Mouse (Mus musculus) T-cell, adult 2 months (primary cell): ENCODE measurements around the gene Jam3.
"Not testable (repeated sequence)": the region's sequence is repeated elsewhere in the genome, so short reads cannot be mapped to it uniquely, and the experiment has no call there.

ENCODE experiments used
- DNase-seq: peaks from one replicate; pipeline ENCODE4 v3.0.0; 2022; ENCODE audit warnings: low spot score

The Jam3 gene

GRCm38 (mm10) chr9:27170726-27171125 is 15.5 kb upstream of the Jam3 start:
- DNase-seq, result no peak

- no peak for DNase-seq
Observed at GRCm38 (mm10) chr9:27166981-27167380, 11.8 kb upstream of the Jam3 start.

- no peak for DNase-seq
Observed at GRCm38 (mm10) chr9:27165596-27165995, 10.4 kb upstream of the Jam3 start.

GRCm38 (mm10) chr9:27164957-27165356 is 9.7 kb upstream of the Jam3 start:
- DNase-seq, result no peak

- not testable (repeated sequence) for DNase-seq
Observed at GRCm38 (mm10) chr9:27163661-27164060, 8.4 kb upstream of the Jam3 start.

- no peak for DNase-seq
Observed at GRCm38 (mm10) chr9:27153861-27154260, 1.4 kb downstream of the Jam3 start.

- no peak for DNase-seq
Observed at GRCm38 (mm10) chr9:27149836-27150235, 5.4 kb downstream of the Jam3 start.

GRCm38 (mm10) chr9:27148631-27149471 is 6.4 kb downstream of the Jam3 start:
- no peak for DNase-seq

GRCm38 (mm10) chr9:27147946-27148345 is 7.3 kb downstream of the Jam3 start:
- no peak for DNase-seq

GRCm38 (mm10) chr9:27146826-27147225 is 8.4 kb downstream of the Jam3 start:
- no peak for DNase-seq

GRCm38 (mm10) chr9:27144996-27145395 is 10.2 kb downstream of the Jam3 start:
- DNase-seq, result no peak

GRCm38 (mm10) chr9:27144271-27144840 is 10.9 kb downstream of the Jam3 start:
- DNase-seq, result no peak

GRCm38 (mm10) chr9:27140432-27141065 is 14.7 kb downstream of the Jam3 start:
- no peak for DNase-seq

- no peak for DNase-seq
Observed at GRCm38 (mm10) chr9:27136651-27137050, 18.6 kb downstream of the Jam3 start.

- no peak for DNase-seq
Observed at GRCm38 (mm10) chr9:27135372-27135771, 19.8 kb downstream of the Jam3 start.

GRCm38 (mm10) chr9:27134410-27134809 is 20.8 kb downstream of the Jam3 start:
- DNase-seq, result no peak

- DNase-seq, result no peak
Observed at GRCm38 (mm10) chr9:27128629-27129028, 26.6 kb downstream of the Jam3 start.

- DNase-seq, result no peak
Observed at GRCm38 (mm10) chr9:27126543-27126942, 28.7 kb downstream of the Jam3 start.

- DNase-seq, result no peak
Observed at GRCm38 (mm10) chr9:27125450-27125849, 29.8 kb downstream of the Jam3 start.

- DNase-seq, result no peak
Observed at GRCm38 (mm10) chr9:27123947-27124346, 31.3 kb downstream of the Jam3 start.

- DNase-seq, result no peak
Observed at GRCm38 (mm10) chr9:27122963-27123362, 32.3 kb downstream of the Jam3 start.

GRCm38 (mm10) chr9:27122076-27122475 is 33.1 kb downstream of the Jam3 start:
- no peak for DNase-seq

- no peak for DNase-seq
Observed at GRCm38 (mm10) chr9:27121254-27121653, 34.0 kb downstream of the Jam3 start.
